Mouse (Mus musculus) hindlimb bud, embryonic 11.5 days (tissue): ENCODE data around the gene Slamf9.

Experiments
- DNase-seq: peaks from one replicate; pipeline ENCODE4 v3.0.0-alpha.2; 2012; ENCODE audit warnings: low read depth, low spot score; ENCODE audit errors: extremely low spot score

The Slamf9 gene

GRCm38 (mm10) chr1:172461602-172462001 lies 13.6 kb upstream of the Slamf9 start:
- no peak for DNase-seq

GRCm38 (mm10) chr1:172462534-172462933 lies 12.6 kb upstream of the Slamf9 start:
- DNase-seq, result no peak

- DNase-seq, result no peak
Observed at GRCm38 (mm10) chr1:172463387-172464333, 11.5 kb upstream of the Slamf9 start.

- no peak for DNase-seq
Observed at GRCm38 (mm10) chr1:172468301-172468877, 6.8 kb upstream of the Slamf9 start.

- DNase-seq, result no peak
Observed at GRCm38 (mm10) chr1:172469373-172469772, 5.8 kb upstream of the Slamf9 start.

- DNase-seq, result no peak
Observed at GRCm38 (mm10) chr1:172469810-172470448, 5.2 kb upstream of the Slamf9 start.

GRCm38 (mm10) chr1:172472909-172473308 lies 2.2 kb upstream of the Slamf9 start:
- no peak for DNase-seq

- DNase-seq, result no peak
Observed at GRCm38 (mm10) chr1:172474196-172474595, 962 bp upstream of the Slamf9 start.

GRCm38 (mm10) chr1:172478020-172478419 lies 2.9 kb downstream of the Slamf9 start:
- no peak for DNase-seq

GRCm38 (mm10) chr1:172480376-172480775 lies 5.2 kb downstream of the Slamf9 start:
- no peak for DNase-seq

GRCm38 (mm10) chr1:172481111-172481510 lies 6.0 kb downstream of the Slamf9 start:
- DNase-seq, result no peak

- DNase-seq, result peak; percentile 66
Observed at GRCm38 (mm10) chr1:172481540-172482280, 6.6 kb downstream of the Slamf9 start, which contains the start of gene Igsf9. Gene Igsf9, plus strand, starts transcription at chr1:172481788.

- no peak for DNase-seq
Observed at GRCm38 (mm10) chr1:172482518-172483360, 7.6 kb downstream of the Slamf9 start.

- no peak for DNase-seq
Observed at GRCm38 (mm10) chr1:172483361-172483660, 8.2 kb downstream of the Slamf9 start.

- no peak for DNase-seq
Observed at GRCm38 (mm10) chr1:172484236-172484635, 9.1 kb downstream of the Slamf9 start.

GRCm38 (mm10) chr1:172484671-172485070 lies 9.5 kb downstream of the Slamf9 start:
- DNase-seq, result no peak

- no peak for DNase-seq
Observed at GRCm38 (mm10) chr1:172485821-172486220, 10.7 kb downstream of the Slamf9 start.

- no peak for DNase-seq
Observed at GRCm38 (mm10) chr1:172486236-172486635, 11.1 kb downstream of the Slamf9 start.

- DNase-seq, result no peak
Observed at GRCm38 (mm10) chr1:172486651-172487050, 11.5 kb downstream of the Slamf9 start.

- DNase-seq, result no peak
Observed at GRCm38 (mm10) chr1:172487859-172488258, 12.7 kb downstream of the Slamf9 start.
